Mouse (Mus musculus): Measurements from ENCODE around the gene Impdh2.

GRCm38 (mm10) chr9:108591462-108591861 is 31.4 kb downstream of the Impdh2 start:
- no peak for TF ChIP-seq CTCF (IDR thresholded peaks at IDR 0.05; ENCODE audit: control insufficient read depth, insufficient read depth, low read length)
- no peak for TF ChIP-seq POLR2A (IDR thresholded peaks at IDR 0.05; ENCODE audit: borderline replicate concordance, control insufficient read depth, low read depth, low read length)
